Comparison of ENCODE assay signal across 8 mouse cellular contexts in genomic region chr4:34614630-34615094, GRCm38 (mm10). TPM values are rescaled to one million over a fixed set of nuclear protein-coding genes. Genes with fewer than 3 reads are reported as not detected.
A peak's percentile ranks its signal among the peaks of the same experiment; 100 is the strongest.
DNase-seq lines count a peak whose midpoint lies in the region; ATAC-seq lines count a peak whose summit lies in the region.

Gene Orc3 (minus strand): TSS chr4:34614944.
Gene Rars2 (plus strand): TSS chr4:34614957.

- H3K36me3 ChIP-seq in hindbrain, embryonic 16.5 days (ENCODE audit: control insufficient read depth, insufficient read depth, low read length), result no peaks in the 10 kb centered on the region
- peaks cover 6% of the 10 kb centered on the region; the same call in 1 of the 2 replicates for H3K36me3 ChIP-seq in macrophage (ENCODE audit: inconsistent target)

- H3K9ac ChIP-seq in hindbrain, embryonic 16.5 days (ENCODE audit: low read depth, low read length), result peak within 1 kb of the TSS; percentile 89

- DNase-seq in T-cell, adult 2 months (ENCODE audit: low spot score), result peak; percentile 92
- DNase-seq in cerebellum, postnatal 36 days, result peak; percentile 91 to 95
- DNase-seq in gastrocnemius, adult 18-20 months (ENCODE audit: low spot score), result peak; percentile 90
- peak; percentile 92 to 96 for DNase-seq in left cerebral cortex, adult 18-20 months (ENCODE audit: low spot score in 2 of 2)
- DNase-seq in right cerebral cortex, adult 18-20 months, result peak; percentile 95
- peak; percentile 58 for DNase-seq in urinary bladder, postnatal 10 days (ENCODE audit: low spot score)

- H3K27me3 ChIP-seq in hindbrain, embryonic 16.5 days (replicated peaks; ENCODE audit: control insufficient read depth, insufficient read depth, low read length), result no peaks in the 10 kb centered on the region

- H3K79me2 ChIP-seq in macrophage (ENCODE audit: inconsistent target), result peaks cover 65% of the 10 kb centered on the region

- peak; percentile 99 for ATAC-seq in hindbrain, embryonic 16.5 days

- peak within 1 kb of the TSS; percentile 80 for H3K4me2 ChIP-seq in hindbrain, embryonic 16.5 days (ENCODE audit: low read length)

- peaks cover 19% of the 10 kb centered on the region for H3K4me1 ChIP-seq in hindbrain, embryonic 16.5 days (ENCODE audit: control insufficient read depth, insufficient read depth, low read depth, low read length)

- peak within 1 kb of the TSS; percentile 85 for H3K4me3 ChIP-seq in hindbrain, embryonic 16.5 days (ENCODE audit: low read length)
- peak within 1 kb of the TSS; percentile 79 for H3K4me3 ChIP-seq in macrophage (ENCODE audit: inconsistent target)

- under 1% methylated on average over 42 of the region's 42 CpGs for WGBS in hindbrain, embryonic 16.5 days
- WGBS in macrophage (ENCODE audit: missing documents), result under 1% methylated on average over 35 of the region's 42 CpGs

- no peaks in the 10 kb centered on the region for H3K9me3 ChIP-seq in hindbrain, embryonic 16.5 days (ENCODE audit: control insufficient read depth, low read length)

- peak within 1 kb of the TSS; percentile 87 for H3K27ac ChIP-seq in hindbrain, embryonic 16.5 days (ENCODE audit: low read depth, low read length)
- peak within 1 kb of the TSS; percentile 69 for H3K27ac ChIP-seq in macrophage

RNA-seq across cellular contexts. Expression of gene Orc3, which starts in this region (rescaled TPM):
- 10 to 100 TPM; 35.9 to 38.7 TPM for total RNA-seq in gastrocnemius, adult 18-20 months (2021)
- polyA plus RNA-seq in hindbrain, embryonic 16.5 days (2015; fragmentation: Nextera tagmentation; extraction: Ambion mirVana), result 71.0 and 76.9 TPM in 2 replicates
- 10 to 100 TPM; 37.0 to 42.5 TPM for total RNA-seq in left cerebral cortex, adult 18-20 months (2021)
- total RNA-seq in macrophage (2018; cell fraction: chromatin; rRNA removed), result 100 to 1,000 TPM in 18 of 26 experiments, 10 to 100 TPM in 8; 50.7 to 220 (median 160) TPM
- 10 to 100 TPM; 17.1 to 34.6 (median 25.3) TPM for total RNA-seq in macrophage (2018; cell fraction: cytosol; rRNA removed)
- 100 to 1,000 TPM in 11 of 26 experiments, 10 to 100 TPM in 15; 34.8 to 169 (median 91.9) TPM for total RNA-seq in macrophage (2018; cell fraction: nucleus; rRNA removed)
- polyA plus RNA-seq in macrophage (2018), result 30.9 to 39.7 TPM (median 32.8 TPM) in 3 replicates

RNA-seq across cellular contexts. Expression of gene Rars2, which starts in this region (rescaled TPM):
- 10 to 100 TPM; 18.2 to 19.1 TPM for total RNA-seq in gastrocnemius, adult 18-20 months (2021)
- polyA plus RNA-seq in hindbrain, embryonic 16.5 days (2015; fragmentation: Nextera tagmentation; extraction: Ambion mirVana), result 47.4 and 49.4 TPM in 2 replicates
- 10 to 100 TPM; 21.4 to 23.5 TPM for total RNA-seq in left cerebral cortex, adult 18-20 months (2021)
- total RNA-seq in macrophage (2018; cell fraction: chromatin; rRNA removed), result 10 to 100 TPM in 25 of 26 experiments, 1 to 10 TPM in 1; 9.5 to 65.3 (median 38.2) TPM
- 10 to 100 TPM; 12.3 to 20.3 (median 17.1) TPM for total RNA-seq in macrophage (2018; cell fraction: cytosol; rRNA removed)
- total RNA-seq in macrophage (2018; cell fraction: nucleus; rRNA removed), result 10 to 100 TPM in 21 of 26 experiments, 1 to 10 TPM in 5; 6.0 to 53.4 (median 20.1) TPM
- 14.8 to 30.0 TPM (median 29.9 TPM) in 3 replicates for polyA plus RNA-seq in macrophage (2018)

Comparison
In these comparisons a context has a peak if more than half of its experiments do, and no peak if none do; other contexts are left out.
1. Peak in every context shown above with its lines: DNase-seq, ATAC-seq, H3K4me3 ChIP-seq and H3K27ac ChIP-seq.